Mouse (Mus musculus) adrenal gland, postnatal 14 days (tissue): ENCODE data around the gene Exosc3. TPM values are rescaled to one million over a fixed set of nuclear protein-coding genes. Genes with fewer than 3 reads are reported as not detected.

ENCODE experiments used
- DNase-seq: peaks from one replicate; pipeline ENCODE4 v3.0.0; 2021; ENCODE audit warnings: mixed read lengths
- total RNA-seq: library from RNA; stranded (reverse); gene quantifications from 2 replicates; pipeline ENCODE4 v1.2.3, GENCODE M21; 2021

The Exosc3 gene
- total RNA-seq, 1 experiment from 2014 or later = 36.1 TPM

DNA sequence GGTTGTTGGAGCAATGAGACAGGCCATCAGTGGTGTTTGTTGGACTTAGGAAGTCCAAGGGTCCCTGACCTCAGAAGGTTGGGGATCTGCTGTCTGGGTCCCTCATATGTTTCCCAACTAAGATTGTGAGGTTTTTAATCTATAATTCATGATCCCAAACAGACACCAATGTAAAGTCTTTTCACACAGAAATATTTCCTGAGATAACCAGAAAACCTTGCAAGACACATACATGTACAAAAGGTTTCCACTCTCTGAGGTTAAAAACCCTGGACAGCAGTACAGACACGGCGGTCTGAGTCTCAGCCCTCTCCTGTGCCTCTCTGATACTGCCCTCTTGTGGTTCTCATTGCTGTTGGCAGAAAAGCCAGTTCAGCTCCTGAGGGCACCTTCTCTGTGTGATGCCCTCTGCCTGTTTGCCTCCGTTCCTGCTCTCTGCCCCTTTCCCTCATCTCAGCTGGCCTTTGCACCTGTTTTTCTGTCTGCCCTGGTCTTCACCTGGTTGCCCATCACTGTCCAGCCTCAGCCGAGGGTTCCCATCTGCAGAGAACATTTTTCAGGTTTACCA is 62.5 kb downstream of the Exosc3 start:
- DNase-seq = peak; percentile 85

DNA sequence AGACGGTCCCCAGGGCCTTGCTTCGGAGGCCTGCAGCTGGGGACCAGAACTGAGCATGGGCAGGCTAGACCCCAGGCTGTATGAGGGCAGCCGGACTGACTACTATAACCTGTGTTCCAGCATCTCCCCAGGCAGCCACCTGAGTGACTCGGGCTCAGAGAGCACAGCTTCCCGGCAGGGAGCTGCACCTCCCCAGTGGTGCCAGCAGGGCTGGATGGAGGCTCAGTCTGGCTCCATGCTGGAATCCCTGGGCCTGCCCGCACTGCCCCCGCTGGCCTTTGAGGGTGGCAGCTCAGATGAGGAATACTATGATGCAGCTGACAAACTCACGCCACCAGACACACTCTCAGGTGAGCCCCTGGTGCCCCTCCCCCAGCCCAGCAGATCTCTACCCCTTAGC is 63.2 kb downstream of the Exosc3 start:
- DNase-seq = peak; percentile 51

DNA sequence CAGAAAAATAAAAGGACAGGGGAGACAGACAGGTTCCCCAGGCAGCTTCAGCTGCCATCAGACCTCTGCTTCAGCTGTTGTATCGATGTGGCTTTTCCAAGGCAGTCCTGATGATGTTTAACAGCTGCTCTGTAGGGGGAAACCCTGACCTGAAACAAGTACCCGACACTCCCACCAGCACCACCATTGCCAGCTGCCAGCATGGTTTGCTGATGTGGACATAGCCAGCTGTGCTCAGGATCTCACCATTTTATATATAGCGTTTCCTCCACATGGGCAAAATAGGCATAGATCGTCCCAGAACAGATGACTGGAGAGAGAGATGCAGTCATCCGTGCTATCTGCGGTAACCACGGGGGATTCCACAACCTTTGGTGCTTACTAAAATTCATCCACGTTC is 66.8 kb downstream of the Exosc3 start:
- no peak for DNase-seq

DNA sequence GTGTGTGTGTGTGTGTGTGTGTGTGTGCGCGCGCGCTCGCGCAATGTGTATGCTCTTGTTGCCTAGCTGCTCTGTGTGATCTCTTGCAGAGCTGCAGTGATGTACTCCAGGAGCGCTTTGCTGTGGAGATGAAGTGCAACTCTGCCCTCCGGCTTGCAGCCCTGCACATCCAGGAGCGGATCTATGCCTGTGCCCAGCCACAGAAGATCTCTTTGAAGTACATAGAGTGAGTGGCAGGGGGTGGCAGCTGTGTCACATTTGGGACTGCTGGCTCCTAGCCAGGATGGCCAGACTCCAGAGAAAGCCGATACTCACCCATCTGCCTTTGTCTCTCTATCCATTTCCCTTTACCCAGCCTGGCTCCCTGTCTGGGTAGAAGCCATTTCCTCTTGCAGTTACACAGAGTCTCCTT is 71.5 kb downstream of the Exosc3 start:
- peak; percentile 60 for DNase-seq

DNA sequence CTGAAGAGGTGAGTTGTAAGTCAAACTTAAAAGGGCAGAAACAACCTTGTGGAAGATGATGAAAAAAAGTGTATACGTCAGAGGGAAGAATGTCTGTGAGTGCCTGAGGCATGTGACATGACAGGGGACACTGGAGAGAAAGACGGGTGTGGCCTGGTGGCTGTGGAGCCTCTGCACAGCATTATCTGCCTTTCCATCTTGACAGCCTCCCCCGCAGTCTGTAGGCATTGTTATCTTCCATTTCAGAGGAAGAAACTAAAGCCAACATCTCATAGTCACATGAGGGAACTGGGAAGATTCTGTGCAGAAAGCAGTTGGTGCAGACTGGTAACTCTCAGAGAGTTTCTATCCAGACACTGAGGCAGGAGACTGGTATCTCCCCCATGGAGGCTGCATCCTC is 74.6 kb downstream of the Exosc3 start:
- DNase-seq = no peak

Other genes starting within 250 kb of the Exosc3 start
- 117 and 127 TPM in 2 replicates for gene Tomm5, start 234.6 kb downstream of the Exosc3 start, total RNA-seq
- 6.2 and 8.4 TPM in 2 replicates for gene Frmpd1, start 157.9 kb downstream of the Exosc3 start, total RNA-seq
- 12.0 and 13.4 TPM in 2 replicates for gene Trmt10b, start 45.6 kb downstream of the Exosc3 start, total RNA-seq
- 24.9 and 28.2 TPM in 2 replicates for gene Dcaf10, start 631 bp downstream of the Exosc3 start, total RNA-seq
- 449 and 529 TPM in 2 replicates for gene Slc25a51, start 66.0 kb upstream of the Exosc3 start, total RNA-seq
- 71.2 and 76.8 TPM in 2 replicates for gene Shb, start 189.7 kb upstream of the Exosc3 start, total RNA-seq